Mouse (Mus musculus) hindbrain, embryonic 11.5 days (tissue): ENCODE data around the gene Cox17. TPM values are rescaled to one million over a fixed set of nuclear protein-coding genes. Genes with fewer than 3 reads are reported as not detected.

Experiments
- ATAC-seq: fragments of 200-750 bp; cut with Nextera tagmentation; 2 replicates; pipeline ENCODE4 v1.8.0; 2017; ENCODE audit warnings: mild to moderate bottlenecking, moderate TSS enrichment, moderate library complexity; ENCODE audit not compliant: low FRiP score
- DNase-seq: peaks from one replicate; pipeline ENCODE4 v3.0.0-alpha.2; 2015; ENCODE audit warnings: low spot score
- H3K27ac ChIP-seq: fragments of 300-500 bp; sonication (generic); 2 replicates; pipeline ENCODE4 v1.5.1; 2014; ENCODE audit warnings: mild to moderate bottlenecking, low read depth, low read length
- H3K27me3 ChIP-seq: fragments of 300-500 bp; sonication (generic); 2 replicates; pipeline ENCODE4 v1.6.1; 2014; ENCODE audit warnings: mild to moderate bottlenecking, low read length, moderate library complexity, mixed read lengths; ENCODE audit not compliant: control insufficient read depth, insufficient read depth
- H3K36me3 ChIP-seq: fragments of 300-500 bp; sonication (generic); 2 replicates; pipeline ENCODE4 v1.6.1; 2014; ENCODE audit warnings: mild to moderate bottlenecking, low read length, moderate library complexity, mixed read lengths; ENCODE audit not compliant: control insufficient read depth, insufficient read depth
- H3K4me1 ChIP-seq: fragments of 300-500 bp; sonication (generic); replicated peaks from 2 replicates; pipeline ENCODE4 v1.6.1; 2014; ENCODE audit warnings: low read length, mixed read lengths; ENCODE audit not compliant: control insufficient read depth, insufficient read depth
- H3K4me2 ChIP-seq: fragments of 300-500 bp; sonication (generic); replicated peaks from 2 replicates; pipeline ENCODE4 v1.6.1; 2014; ENCODE audit warnings: mild to moderate bottlenecking, low read depth, low read length
- H3K4me3 ChIP-seq: fragments of 300-500 bp; sonication (generic); 2 replicates; pipeline ENCODE4 v1.5.1; 2014; ENCODE audit warnings: low read depth, low read length
- H3K9ac ChIP-seq: fragments of 300-500 bp; sonication (generic); 2 replicates; pipeline ENCODE4 v1.6.1; 2014; ENCODE audit warnings: low read depth, low read length
- H3K9me3 ChIP-seq: fragments of 300-500 bp; sonication (generic); 2 replicates; pipeline ENCODE4 v1.6.1; 2016; ENCODE audit warnings: low read length; ENCODE audit not compliant: control insufficient read depth
- WGBS: fragments of 180-500 bp; shearing (Covaris S2); extraction: QIAGEN DNeasy Blood & Tissue Kit; methylation state at CpG from one replicate; pipeline ENCODE4 v1.1.7; 2014; 5-methylcytosine and 5-hydroxymethylcytosine counted together
- polyA plus RNA-seq: library from polyadenylated mRNA; unstranded; fragments of >200 nt; fragmentation: Nextera tagmentation; extraction: Ambion mirVana; gene quantifications from 2 replicates; pipeline ENCODE4 v1.2.1, GENCODE M21; 2014

Gene Cox17
- polyA plus RNA-seq, 1 experiment from 2014 or later, result 121 TPM

DNA sequence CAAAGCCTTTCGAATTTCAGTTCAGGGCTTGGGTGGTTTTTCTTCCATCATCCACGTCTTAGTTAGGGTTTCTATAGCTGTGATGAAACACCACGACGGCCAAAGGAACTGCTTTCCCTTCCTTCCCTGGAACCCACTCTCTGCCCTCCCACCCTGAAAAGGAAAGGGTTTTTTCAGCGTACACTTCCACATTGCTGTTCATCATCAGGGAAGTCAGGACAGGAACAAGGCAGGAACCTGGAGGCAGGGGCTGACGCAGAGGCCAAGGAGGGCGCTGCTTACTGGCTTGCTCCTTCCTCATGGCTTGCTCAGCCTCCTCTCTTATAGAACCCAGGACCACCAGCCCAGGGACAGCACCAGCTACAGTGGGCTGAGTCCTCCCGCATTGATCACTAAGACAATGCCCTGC is 30.1 kb downstream of the Cox17 start:
- H3K4me2 ChIP-seq, result no peak overlapping the region; the same call in 1 of the 2 replicates
- ATAC-seq, result no peak
- H3K4me3 ChIP-seq, result no peak overlapping the region
- H3K36me3 ChIP-seq, result no peaks in the 10 kb centered on the region
- H3K4me1 ChIP-seq, result no peaks in the 10 kb centered on the region
- peak overlapping the region; percentile 47 for H3K27ac ChIP-seq
- peak overlapping the region; percentile 44; the same call in 1 of the 2 replicates for H3K9ac ChIP-seq
- WGBS, result 62% methylated on average over 8 of the region's 8 CpGs
- DNase-seq, result no peak
- H3K9me3 ChIP-seq, result no peaks in the 10 kb centered on the region
- H3K27me3 ChIP-seq, result no peaks in the 10 kb centered on the region

DNA sequence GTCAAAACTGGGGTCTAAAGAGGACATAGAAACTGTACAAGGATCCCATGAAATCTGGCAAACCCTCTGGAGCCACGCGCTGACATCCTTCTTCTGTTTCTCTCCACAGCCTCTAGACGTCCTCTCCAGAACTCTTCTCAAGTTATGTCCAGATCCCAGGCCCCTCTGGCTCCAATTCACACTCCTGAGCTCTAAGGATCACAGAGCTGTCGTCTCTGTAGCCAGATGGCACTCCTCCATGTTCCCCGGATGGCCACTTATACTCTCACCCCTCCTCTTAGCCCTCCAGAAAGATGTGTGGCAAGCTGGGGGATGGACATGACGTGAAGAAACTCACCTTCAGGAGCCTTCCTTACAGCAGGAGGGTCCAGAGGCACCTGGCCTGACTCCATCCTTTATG is 30.8 kb downstream of the Cox17 start:
- Histone ChIP-seq H3K4me2 (no peak overlapping the region), H3K36me3 (no peaks in the 10 kb centered on the region), H3K9me3 (no peaks in the 10 kb centered on the region), H3K9ac (no peak overlapping the region), H3K4me1 (no peaks in the 10 kb centered on the region), H3K27me3 (no peaks in the 10 kb centered on the region), H3K4me3 (no peak overlapping the region), H3K27ac (no peak overlapping the region)
- ATAC-seq (no peak), DNase-seq (no peak)
- WGBS, result 89% methylated on average over 6 of the region's 6 CpGs

DNA sequence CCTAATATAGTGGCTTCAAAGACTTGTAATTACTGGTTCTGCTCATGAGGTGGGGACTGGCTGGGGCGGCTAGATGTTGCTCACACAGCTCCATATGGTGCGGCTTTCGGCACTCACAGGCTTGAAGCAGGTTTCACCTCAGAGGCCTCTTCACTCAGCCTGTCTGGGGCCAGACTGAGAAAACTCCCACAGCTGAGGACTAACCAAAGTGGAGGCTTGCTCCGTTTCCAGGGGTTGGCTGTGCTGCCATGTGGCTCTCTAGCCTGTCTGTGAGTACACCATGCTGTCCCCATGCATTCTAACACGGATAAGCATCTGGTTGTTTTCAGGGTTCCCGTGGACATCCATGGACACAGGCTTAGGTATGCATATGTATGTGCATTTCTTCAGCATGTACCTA is 31.8 kb downstream of the Cox17 start:
- no peaks in the 10 kb centered on the region for H3K27me3 ChIP-seq
- no peaks in the 10 kb centered on the region for H3K4me1 ChIP-seq
- H3K27ac ChIP-seq, result no peak overlapping the region
- no peak overlapping the region for H3K9ac ChIP-seq
- ATAC-seq (no peak), DNase-seq (no peak)
- 84% methylated on average over 6 of the region's 6 CpGs for WGBS
- H3K9me3 ChIP-seq, result no peaks in the 10 kb centered on the region
- no peak overlapping the region for H3K4me2 ChIP-seq
- no peak overlapping the region for H3K4me3 ChIP-seq
- H3K36me3 ChIP-seq, result no peaks in the 10 kb centered on the region

DNA sequence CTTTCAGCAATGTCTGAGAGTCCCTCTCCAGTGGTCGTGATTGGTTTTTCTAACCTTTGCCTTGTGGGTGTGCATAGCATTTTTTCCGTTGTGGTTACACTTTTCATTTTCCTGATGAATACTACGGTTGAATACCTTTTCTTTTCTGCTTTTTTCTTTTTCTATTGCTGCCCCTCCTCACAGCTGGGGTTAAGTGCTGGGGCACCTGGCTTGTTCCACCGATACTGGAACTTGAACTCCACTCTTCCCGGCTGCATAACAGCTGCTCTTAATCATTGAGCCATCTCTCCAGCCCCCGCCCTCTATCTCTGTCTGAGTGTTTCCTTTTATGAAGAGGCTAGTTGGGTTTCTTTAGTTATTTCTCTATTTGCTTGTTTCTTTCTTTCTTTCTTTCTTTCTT is 32.3 kb downstream of the Cox17 start:
- no peak overlapping the region for H3K4me2 ChIP-seq
- no peak overlapping the region for H3K9ac ChIP-seq
- no peak for DNase-seq
- no peaks in the 10 kb centered on the region for H3K36me3 ChIP-seq
- WGBS, result 63% methylated on average over 6 of the region's 6 CpGs
- H3K27me3 ChIP-seq, result no peaks in the 10 kb centered on the region
- ATAC-seq, result no peak
- H3K27ac ChIP-seq, result no peak overlapping the region
- H3K9me3 ChIP-seq, result no peaks in the 10 kb centered on the region
- no peaks in the 10 kb centered on the region for H3K4me1 ChIP-seq
- no peak overlapping the region for H3K4me3 ChIP-seq

DNA sequence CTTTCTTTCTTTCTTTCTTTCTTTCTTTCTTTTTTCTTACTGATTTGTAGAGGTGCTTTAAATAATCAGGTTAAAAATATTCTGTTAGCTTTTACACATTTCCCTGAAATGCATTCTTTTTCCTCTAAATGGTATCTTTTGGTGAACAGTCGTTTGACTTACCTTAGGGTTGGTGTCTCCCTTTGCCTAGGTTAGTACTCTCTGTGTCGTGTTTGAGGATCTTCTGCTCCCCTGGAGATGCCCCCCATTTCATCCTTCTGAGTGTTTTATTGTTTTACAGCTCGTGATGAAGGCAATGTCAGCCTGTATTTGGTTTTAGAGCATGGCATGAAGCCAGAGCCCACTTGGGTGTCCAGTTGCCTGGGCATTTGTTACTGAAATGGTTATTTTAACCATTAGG is 32.7 kb downstream of the Cox17 start:
- no peak overlapping the region for H3K4me2 ChIP-seq
- H3K27ac ChIP-seq, result no peak overlapping the region
- no peaks in the 10 kb centered on the region for H3K9me3 ChIP-seq
- no peaks in the 10 kb centered on the region for H3K36me3 ChIP-seq
- ATAC-seq, result no peak
- no peak overlapping the region for H3K4me3 ChIP-seq
- no peaks in the 10 kb centered on the region for H3K27me3 ChIP-seq
- DNase-seq, result no peak
- H3K9ac ChIP-seq, result no peak overlapping the region
- no peaks in the 10 kb centered on the region for H3K4me1 ChIP-seq
- 62% methylated on average over 3 of the region's 3 CpGs for WGBS

DNA sequence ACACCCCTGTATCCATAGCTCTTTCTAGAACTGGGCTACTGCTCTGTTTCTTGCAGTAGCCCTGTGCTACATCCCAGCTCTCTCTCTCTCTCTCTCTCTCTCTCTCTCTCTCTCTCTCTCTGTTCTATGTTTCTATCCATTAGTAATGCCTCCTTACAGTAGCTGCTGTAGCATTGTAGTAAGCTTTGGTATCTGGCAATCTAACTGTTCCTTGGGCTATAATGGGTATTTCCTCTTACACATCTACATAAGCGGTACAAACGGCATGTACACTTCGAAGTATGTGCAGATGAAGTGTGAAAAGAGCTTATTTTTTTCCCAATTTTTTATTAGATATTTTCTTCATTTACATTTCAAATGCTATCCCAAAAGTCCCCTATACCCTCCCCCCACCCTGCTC is 33.1 kb downstream of the Cox17 start:
- Histone ChIP-seq H3K27me3 (no peaks in the 10 kb centered on the region), H3K9ac (no peak overlapping the region), H3K4me3 (no peak overlapping the region), H3K27ac (no peak overlapping the region), H3K4me1 (no peaks in the 10 kb centered on the region), H3K9me3 (no peaks in the 10 kb centered on the region), H3K36me3 (no peaks in the 10 kb centered on the region), H3K4me2 (no peak overlapping the region)
- WGBS, result 94% methylated on average over 3 of the region's 3 CpGs
- ATAC-seq (no peak), DNase-seq (no peak)

DNA sequence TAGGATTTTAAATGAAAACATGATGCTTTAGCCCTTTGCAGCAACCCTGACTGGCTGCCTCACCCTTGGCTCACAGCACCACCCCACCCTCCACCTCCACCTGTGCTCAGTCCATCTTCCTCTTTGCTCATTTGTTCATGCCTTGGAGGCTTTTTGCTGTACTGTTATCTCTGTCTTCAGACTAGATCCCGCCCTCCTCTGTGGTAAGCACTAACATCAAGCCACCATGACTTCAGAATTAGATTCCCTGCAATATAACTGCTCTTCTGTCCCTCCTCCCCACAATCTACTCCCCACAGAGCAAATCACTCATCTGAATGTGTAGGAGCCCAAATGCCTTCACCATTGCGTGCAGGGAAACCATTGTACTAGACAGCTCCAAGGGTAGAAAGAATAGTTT is 36.9 kb downstream of the Cox17 start:
- Histone ChIP-seq H3K4me3 (no peak overlapping the region), H3K27me3 (no peaks in the 10 kb centered on the region), H3K36me3 (no peaks in the 10 kb centered on the region), H3K4me1 (no peaks in the 10 kb centered on the region), H3K9me3 (no peaks in the 10 kb centered on the region), H3K4me2 (no peak overlapping the region), H3K27ac (no peak overlapping the region), H3K9ac (no peak overlapping the region)
- WGBS, result 84% methylated on average over 2 of the region's 2 CpGs
- no peak for DNase-seq
- ATAC-seq, result no peak

DNA sequence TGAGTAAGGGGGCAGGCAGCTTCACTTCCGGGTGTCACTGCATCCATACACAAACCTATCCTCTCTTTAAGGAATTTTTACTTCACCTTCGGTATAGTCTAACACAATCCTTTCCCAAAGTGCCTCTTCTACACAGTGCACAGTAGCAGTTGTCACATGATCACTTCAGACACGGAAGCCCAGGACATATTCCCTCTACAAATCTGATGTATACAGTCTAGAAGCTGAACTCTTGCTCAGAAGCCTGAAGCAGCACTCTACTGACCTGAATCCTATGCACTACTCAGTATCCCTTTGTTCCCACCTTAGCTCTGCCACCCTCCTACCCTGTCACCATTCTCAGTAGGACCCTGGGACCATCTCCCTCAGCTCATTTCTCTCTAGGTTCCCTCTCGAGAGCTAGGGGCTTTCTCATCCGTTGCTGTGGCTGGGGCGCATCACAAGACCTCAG is 38.4 kb downstream of the Cox17 start:
- no peaks in the 10 kb centered on the region for H3K36me3 ChIP-seq
- H3K27me3 ChIP-seq, result no peaks in the 10 kb centered on the region
- H3K4me1 ChIP-seq, result no peaks in the 10 kb centered on the region
- H3K9me3 ChIP-seq, result no peaks in the 10 kb centered on the region
- H3K9ac ChIP-seq, result no peak overlapping the region
- 89% methylated on average over 6 of the region's 6 CpGs for WGBS
- H3K4me3 ChIP-seq, result no peak overlapping the region
- no peak overlapping the region for H3K4me2 ChIP-seq
- ATAC-seq (no peak), DNase-seq (no peak)
- H3K27ac ChIP-seq, result no peak overlapping the region

DNA sequence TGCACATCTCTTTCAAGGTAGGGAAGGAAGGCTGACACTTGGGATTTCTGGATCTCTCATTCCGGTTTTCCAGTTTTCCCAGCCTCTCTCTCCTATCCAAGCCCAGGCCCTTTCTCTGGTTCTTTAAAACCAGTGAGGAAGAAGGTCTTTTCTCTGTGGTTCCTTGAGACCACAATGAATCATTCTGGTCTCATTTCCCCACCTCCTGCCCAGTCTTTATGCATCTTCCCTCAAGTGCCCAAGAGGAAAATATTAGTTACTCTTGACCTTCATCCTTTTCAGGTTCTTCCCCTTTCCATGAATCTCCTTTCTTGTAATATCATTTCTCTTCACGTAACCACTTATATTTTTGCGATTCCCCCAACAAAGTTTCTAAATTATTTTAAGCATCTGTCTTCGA is 38.9 kb downstream of the Cox17 start:
- WGBS, result 96% methylated on average over 4 of the region's 4 CpGs
- no peak overlapping the region for H3K9ac ChIP-seq
- H3K27me3 ChIP-seq, result no peaks in the 10 kb centered on the region
- no peaks in the 10 kb centered on the region for H3K9me3 ChIP-seq
- no peak overlapping the region for H3K4me2 ChIP-seq
- ATAC-seq, result no peak
- H3K27ac ChIP-seq, result no peak overlapping the region
- no peak overlapping the region for H3K4me3 ChIP-seq
- no peak for DNase-seq
- no peaks in the 10 kb centered on the region for H3K36me3 ChIP-seq
- no peaks in the 10 kb centered on the region for H3K4me1 ChIP-seq
